In the genomic region with DNA sequence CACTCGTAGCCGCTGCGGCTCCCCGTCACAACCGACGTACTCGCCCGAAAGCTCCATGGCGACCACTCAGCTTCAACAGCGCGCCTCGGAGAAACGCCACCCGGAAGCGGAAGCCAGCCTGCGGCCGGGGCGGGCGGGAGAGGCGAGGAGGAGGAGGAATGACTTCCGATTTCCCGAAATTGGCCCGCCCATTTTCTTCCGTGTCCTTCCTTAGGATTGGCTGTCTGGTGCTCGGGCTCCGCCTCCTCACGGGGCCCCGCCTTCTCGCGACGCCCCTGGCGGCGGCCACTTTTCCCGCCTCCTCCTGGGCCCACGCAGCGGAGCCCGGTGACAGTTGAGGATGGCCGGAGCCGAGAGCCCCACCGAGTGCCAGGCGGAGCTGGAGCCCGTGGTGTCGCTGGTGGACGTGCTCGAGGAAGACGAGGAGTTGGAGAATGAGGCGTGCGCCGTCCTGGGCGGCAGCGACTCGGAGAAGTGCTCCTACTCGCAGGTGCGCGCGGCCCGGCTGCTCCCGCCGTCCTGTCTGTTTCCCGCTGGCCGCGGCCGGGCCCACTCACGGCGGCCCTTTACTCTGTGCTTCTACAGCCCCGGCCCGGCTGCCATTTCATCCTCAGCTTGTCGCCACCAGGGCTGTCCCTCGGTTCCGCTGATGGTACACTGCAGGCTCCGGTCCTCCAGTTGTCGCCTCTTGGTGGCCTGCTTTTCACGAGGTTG, we compare ENCODE assay signal across 8 mouse cellular contexts. TPM values are rescaled to one million over a fixed set of nuclear protein-coding genes. Genes with fewer than 3 reads are reported as not detected.
DNase-seq lines count a peak whose midpoint lies in the region; ATAC-seq and TF ChIP-seq lines count a peak whose summit lies in the region.

Gm28051 (minus strand) TSS at position 77 of the 714 bp plus-strand sequence.
Gon7 (minus strand) TSS at position 115 of the 714 bp plus-strand sequence.
Ubr7 (plus strand) TSS at position 279 of the 714 bp plus-strand sequence.

- peak within 1 kb of the TSS; percentile 48 for H3K27ac ChIP-seq in CH12.LX (ENCODE audit: insufficient read depth, low read depth)
- peak within 1 kb of the TSS; percentile 84 for H3K27ac ChIP-seq in forebrain, embryonic 11.5 days (ENCODE audit: low read depth, low read length)
- H3K27ac ChIP-seq in heart, embryonic 16.5 days (ENCODE audit: low read length), result peak within 1 kb of the TSS; percentile 92
- H3K27ac ChIP-seq in liver, embryonic 15.5 days (replicated peaks), result peak within 1 kb of the TSS; percentile 84
- peak within 1 kb of the TSS; percentile 59; the same call in 1 of the 2 replicates for H3K27ac ChIP-seq in neural tube, embryonic 12.5 days

- H3K9me3 ChIP-seq in CH12.LX (replicated peaks; ENCODE audit: low read length), result no peaks in the 10 kb centered on the region
- H3K9me3 ChIP-seq in forebrain, embryonic 11.5 days (ENCODE audit: control insufficient read depth, low read length), result no peaks in the 10 kb centered on the region
- H3K9me3 ChIP-seq in heart, embryonic 16.5 days (replicated peaks; ENCODE audit: control insufficient read depth, low read length), result no peaks in the 10 kb centered on the region
- no peaks in the 10 kb centered on the region for H3K9me3 ChIP-seq in liver, embryonic 15.5 days (replicated peaks)
- no peaks in the 10 kb centered on the region for H3K9me3 ChIP-seq in neural tube, embryonic 12.5 days

- peaks cover 4 to 51% of the 10 kb centered on the region in 2 experiments; a peak in 3 of 4 replicates for H3K4me1 ChIP-seq in CH12.LX (ENCODE audit: control insufficient read depth in 1 of 2, insufficient read depth in 2 of 2)
- H3K4me1 ChIP-seq in forebrain, embryonic 11.5 days (replicated peaks; ENCODE audit: control insufficient read depth, insufficient read depth, low read length), result peaks cover 8% of the 10 kb centered on the region; the same call in 1 of the 2 replicates
- peaks cover 16% of the 10 kb centered on the region for H3K4me1 ChIP-seq in heart, embryonic 16.5 days (ENCODE audit: control insufficient read depth, insufficient read depth, low read length)
- peaks cover 41% of the 10 kb centered on the region for H3K4me1 ChIP-seq in liver, embryonic 15.5 days (replicated peaks)
- H3K4me1 ChIP-seq in neural tube, embryonic 12.5 days, result peaks cover 19% of the 10 kb centered on the region

- in situ Hi-C loops in CH12.LX (cut with MboI; ENCODE audit: low pct_ligation_motif_present, low pct_unique_long_range_greater_than_20kb, low sequenced_read_pairs), result no loop called here

- peak within 1 kb of the TSS; percentile 95 for H3K4me2 ChIP-seq in CH12.LX (ENCODE audit: insufficient read depth, low read depth, poor library complexity, severe bottlenecking)
- H3K4me2 ChIP-seq in forebrain, embryonic 11.5 days (ENCODE audit: low read depth, low read length, severe bottlenecking), result peak within 1 kb of the TSS; percentile 87
- peak within 1 kb of the TSS; percentile 93 for H3K4me2 ChIP-seq in heart, embryonic 16.5 days (ENCODE audit: low read depth, low read length)
- H3K4me2 ChIP-seq in liver, embryonic 15.5 days, result peak within 1 kb of the TSS; percentile 83
- H3K4me2 ChIP-seq in neural tube, embryonic 12.5 days (replicated peaks), result peak within 1 kb of the TSS; percentile 90

- no peak for TF ChIP-seq RAD21 in CH12.LX (IDR thresholded peaks at IDR 0.05; ENCODE audit: low read depth, low read length)

- peaks cover 9 to 34% of the 10 kb centered on the region in 2 experiments for H3K36me3 ChIP-seq in CH12.LX (replicated peaks in 1 of 2; ENCODE audit: control insufficient read depth in 1 of 2, insufficient read depth in 1 of 2, low read length in 1 of 2)
- no peaks in the 10 kb centered on the region; the same call in 1 of the 2 replicates for H3K36me3 ChIP-seq in forebrain, embryonic 11.5 days (ENCODE audit: control insufficient read depth, insufficient read depth, low read length)
- H3K36me3 ChIP-seq in heart, embryonic 16.5 days (ENCODE audit: control insufficient read depth, insufficient read depth), result peaks cover 3% of the 10 kb centered on the region
- H3K36me3 ChIP-seq in liver, embryonic 15.5 days (replicated peaks), result peaks cover 14% of the 10 kb centered on the region
- H3K36me3 ChIP-seq in neural tube, embryonic 12.5 days, result peaks cover 5% of the 10 kb centered on the region

- no peak for TF ChIP-seq CTCF in CH12.LX (conservative IDR thresholded peaks at IDR 0.05 in 1 of 2, IDR thresholded peaks at IDR 0.05 in 1 of 2; ENCODE audit: low read depth in 2 of 2, low read length in 2 of 2)

- peak within 1 kb of the TSS; percentile 89 for H3K9ac ChIP-seq in CH12.LX (ENCODE audit: insufficient read depth, low read depth)
- peak within 1 kb of the TSS; percentile 84 for H3K9ac ChIP-seq in forebrain, embryonic 11.5 days (ENCODE audit: low read length)
- H3K9ac ChIP-seq in heart, embryonic 16.5 days (ENCODE audit: low read length), result peak within 1 kb of the TSS; percentile 87
- H3K9ac ChIP-seq in liver, embryonic 15.5 days, result peak within 1 kb of the TSS; percentile 80
- peak within 1 kb of the TSS; percentile 69 for H3K9ac ChIP-seq in neural tube, embryonic 12.5 days

- TF ChIP-seq POLR2A in CH12.LX (IDR thresholded peaks at IDR 0.05; ENCODE audit: low read depth, low read length), result peak; percentile 85

- H3K27me3 ChIP-seq in CH12.LX (replicated peaks), result no peaks in the 10 kb centered on the region
- no peaks in the 10 kb centered on the region for H3K27me3 ChIP-seq in forebrain, embryonic 11.5 days (ENCODE audit: control insufficient read depth, insufficient read depth, low read length)
- no peaks in the 10 kb centered on the region for H3K27me3 ChIP-seq in heart, embryonic 16.5 days (ENCODE audit: control insufficient read depth, insufficient read depth, low read length)
- no peaks in the 10 kb centered on the region for H3K27me3 ChIP-seq in liver, embryonic 15.5 days
- no peaks in the 10 kb centered on the region for H3K27me3 ChIP-seq in neural tube, embryonic 12.5 days (replicated peaks)

- ATAC-seq in forebrain, embryonic 11.5 days (replicated peaks; ENCODE audit: low FRiP score), result peak; percentile 94
- peak; percentile 98 for ATAC-seq in heart, embryonic 16.5 days (replicated peaks; ENCODE audit: extremely low read depth, insufficient read depth, low FRiP score)
- peak; percentile 95 for ATAC-seq in liver, embryonic 15.5 days (ENCODE audit: insufficient read depth)
- peak; percentile 98 for ATAC-seq in neural tube, embryonic 12.5 days (ENCODE audit: low FRiP score, low read depth)

- TF ChIP-seq EP300 in CH12.LX (IDR thresholded peaks at IDR 0.05; ENCODE audit: low read length), result no peak

- peaks cover 72% of the 10 kb centered on the region for H3K79me2 ChIP-seq in CH12.LX (replicated peaks; ENCODE audit: control insufficient read depth, extremely low read depth, insufficient read depth, poor library complexity, severe bottlenecking)

- under 1% methylated on average over 72 of the region's 73 CpGs for WGBS in forebrain, embryonic 11.5 days
- under 1% methylated on average over 68 of the region's 73 CpGs for WGBS in heart, embryonic 16.5 days
- WGBS in liver, embryonic 15.5 days (ENCODE audit: insufficient replicate concordance), result under 1% methylated on average over 73 of the region's 73 CpGs
- under 1% methylated on average over 73 of the region's 73 CpGs for WGBS in neural tube, embryonic 12.5 days

- H3K4me3 ChIP-seq in CH12.LX (replicated peaks in 1 of 3; ENCODE audit: low read depth in 2 of 3, low read length in 2 of 3, poor library complexity in 1 of 3), result peak within 1 kb of the TSS; percentile 84 to 97 (median 92)
- H3K4me3 ChIP-seq in forebrain, embryonic 11.5 days (ENCODE audit: low read depth, low read length), result peak within 1 kb of the TSS; percentile 75
- H3K4me3 ChIP-seq in heart, embryonic 16.5 days (ENCODE audit: low read length), result peak within 1 kb of the TSS; percentile 75
- peak within 1 kb of the TSS; percentile 80 for H3K4me3 ChIP-seq in liver, embryonic 15.5 days (replicated peaks)
- H3K4me3 ChIP-seq in neural tube, embryonic 12.5 days, result peak within 1 kb of the TSS; percentile 82

- DNase-seq in CH12.LX (ENCODE audit: extremely low read depth), result peak; percentile 98
- DNase-seq in c-Kit-positive CD71-positive TER-119-negative erythroid progenitor cells, embryonic 14.5 days (ENCODE audit: low read depth), result peak; percentile 97
- peak; percentile 97 for DNase-seq in forebrain, embryonic 11.5 days (ENCODE audit: low spot score)
- DNase-seq in kidney, postnatal 36 days, result peak; percentile 98
- peak; percentile 97 for DNase-seq in telencephalon, adult 2 months (ENCODE audit: low read depth, low spot score)

- dilution Hi-C loops in CH12.LX (cut with MboI; ENCODE audit: extremely low pct_ligation_motif_present, extremely low pct_unique_long_range_greater_than_20kb, low sequenced_read_pairs), result no loop called here

TF ChIP-seq in CH12.LX, 34 proteins besides CTCF, POLR2A, EP300 and RAD21 (continues in another document):
- TF ChIP-seq USF1 (IDR thresholded peaks at IDR 0.05; ENCODE audit: low read depth, low read length) (no peak), CHD2 (IDR thresholded peaks at IDR 0.05; ENCODE audit: low read length) (peak; percentile 84)

RNA-seq across cellular contexts. Expression of gene Gm28051, which starts in this region (rescaled TPM):
- total RNA-seq in CH12.LX (2012; rRNA removed), result not detected in 2 replicates
- not detected in 2 replicates for total RNA-seq in CH12.LX (2014; rRNA removed)
- not detected in 2 replicates for polyA plus RNA-seq in CH12.LX (2012; ENCODE audit: insufficient read length, low read depth)
- not detected in 2 replicates for polyA plus RNA-seq in forebrain, embryonic 11.5 days (2014; fragmentation: Nextera tagmentation; extraction: Ambion mirVana)
- polyA plus RNA-seq in heart, embryonic 16.5 days (2015; fragmentation: Nextera tagmentation; extraction: Ambion mirVana), result not detected in 2 replicates
- not detected in 2 replicates for polyA plus RNA-seq in liver, embryonic 15.5 days (2015; fragmentation: Nextera tagmentation; extraction: Ambion mirVana)
- not detected in 2 replicates for polyA plus RNA-seq in neural tube, embryonic 12.5 days (2016; fragmentation: Nextera tagmentation; extraction: Ambion mirVana)

RNA-seq across cellular contexts. Expression of gene Gon7, which starts in this region (rescaled TPM):
- total RNA-seq in CH12.LX (2012; rRNA removed) (20.9 and 27.4 TPM in 2 replicates), CH12.LX (2014; rRNA removed) (30.0 and 33.6 TPM in 2 replicates)
- polyA plus RNA-seq in CH12.LX (2012; ENCODE audit: insufficient read length, low read depth), result 19.6 and 21.1 TPM in 2 replicates
- 45.9 and 46.0 TPM in 2 replicates for polyA plus RNA-seq in forebrain, embryonic 11.5 days (2014; fragmentation: Nextera tagmentation; extraction: Ambion mirVana)
- 20.0 and 27.2 TPM in 2 replicates for polyA plus RNA-seq in heart, embryonic 16.5 days (2015; fragmentation: Nextera tagmentation; extraction: Ambion mirVana)
- polyA plus RNA-seq in liver, embryonic 15.5 days (2015; fragmentation: Nextera tagmentation; extraction: Ambion mirVana), result 12.7 and 12.8 TPM in 2 replicates
- 43.7 and 44.1 TPM in 2 replicates for polyA plus RNA-seq in neural tube, embryonic 12.5 days (2016; fragmentation: Nextera tagmentation; extraction: Ambion mirVana)

RNA-seq across cellular contexts. Expression of gene Ubr7, which starts in this region (rescaled TPM):
- 47.8 and 48.8 TPM in 2 replicates for total RNA-seq in CH12.LX (2012; rRNA removed)
- 80.4 and 89.4 TPM in 2 replicates for total RNA-seq in CH12.LX (2014; rRNA removed)
- polyA plus RNA-seq in CH12.LX (2012; ENCODE audit: insufficient read length, low read depth), result 44.7 and 46.3 TPM in 2 replicates
- polyA plus RNA-seq in forebrain, embryonic 11.5 days (2014; fragmentation: Nextera tagmentation; extraction: Ambion mirVana), result 70.6 and 79.2 TPM in 2 replicates
- 33.0 and 33.3 TPM in 2 replicates for polyA plus RNA-seq in heart, embryonic 16.5 days (2015; fragmentation: Nextera tagmentation; extraction: Ambion mirVana)
- polyA plus RNA-seq in liver, embryonic 15.5 days (2015; fragmentation: Nextera tagmentation; extraction: Ambion mirVana), result 18.2 and 18.9 TPM in 2 replicates
- polyA plus RNA-seq in neural tube, embryonic 12.5 days (2016; fragmentation: Nextera tagmentation; extraction: Ambion mirVana), result 46.9 and 48.1 TPM in 2 replicates

Comparison
In these comparisons a context has a peak if more than half of its experiments do, and no peak if none do; other contexts are left out.
1. Peak in every context shown above with its lines: DNase-seq, ATAC-seq, H3K4me3 ChIP-seq and H3K27ac ChIP-seq.